Mouse (Mus musculus): ENCODE results near the gene Ncam2. TPM values are rescaled to one million over a fixed set of nuclear protein-coding genes. Genes with fewer than 3 reads are reported as not detected.

Gene Ncam2
- 0.08 TPM in 1 of 2 replicates, not detected in the other for polyA plus RNA-seq (2015; fragmentation: Nextera tagmentation; extraction: Ambion mirVana)

DNA sequence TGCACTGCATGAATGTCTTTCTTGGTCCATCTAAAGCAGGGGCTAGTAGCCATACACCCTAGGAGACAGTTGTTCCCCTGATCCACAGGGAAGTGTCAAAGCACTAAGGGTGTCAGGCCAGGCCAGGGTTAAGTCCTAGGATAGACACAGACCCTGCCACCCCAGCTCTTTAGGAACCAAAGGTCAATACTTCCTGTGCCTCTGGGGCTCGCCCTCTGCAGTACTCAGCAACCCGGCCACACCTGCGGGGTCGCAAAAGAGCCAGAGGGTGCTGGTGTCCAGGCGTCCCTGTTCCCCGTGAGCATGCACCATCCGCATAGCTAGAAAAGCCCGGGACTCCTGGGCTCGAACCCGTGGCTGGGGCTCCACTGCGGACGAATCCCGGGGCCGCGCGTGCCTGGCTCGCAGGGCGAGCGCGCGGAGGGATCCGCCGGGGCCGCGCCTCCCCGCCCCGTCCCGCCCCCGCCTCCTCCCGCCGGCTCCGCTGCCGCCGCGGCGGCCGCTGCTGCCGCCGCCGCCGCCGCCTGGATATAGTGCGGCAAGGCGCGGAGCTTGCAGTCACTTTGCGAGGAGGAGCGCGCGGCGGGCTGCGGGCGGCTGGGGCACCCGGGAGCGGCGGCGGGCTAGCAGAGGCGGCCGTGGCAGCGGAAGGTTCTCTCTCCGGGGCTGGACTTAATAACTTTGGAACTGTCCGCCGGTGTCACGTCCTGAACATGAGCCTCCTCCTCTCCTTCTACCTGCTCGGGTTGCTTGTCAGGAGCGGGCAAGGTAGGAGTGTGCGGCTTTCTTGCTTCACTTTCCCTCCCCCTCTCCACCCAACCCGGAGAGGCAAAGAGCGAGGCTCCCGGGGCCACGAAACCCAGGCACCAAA lies at the start of gene Ncam2:
Ncam2 (plus strand) TSS at position 497 of the 871 bp plus-strand sequence.

